Mouse (Mus musculus) urinary bladder, adult 2 months (tissue): ENCODE data around the gene Plscr5. TPM values are rescaled to one million over a fixed set of nuclear protein-coding genes. Genes with fewer than 3 reads are reported as not detected.
"Not testable (repeated sequence)": the region's sequence is repeated elsewhere in the genome, so short reads cannot be mapped to it uniquely, and the experiment has no call there.

ENCODE experiments used
- DNase-seq: peaks from one replicate; pipeline ENCODE4 v3.0.0; 2022; ENCODE audit warnings: low spot score
- polyA plus RNA-seq: library from polyadenylated mRNA; depleted of rRNA; stranded (reverse); fragments of >200 nt; gene quantifications from 2 replicates; pipeline ENCODE4 v1.2.3, GENCODE M21; 2012; rRNA removed

Plscr5 gene
- polyA plus RNA-seq: not detected in 2 replicates

DNA sequence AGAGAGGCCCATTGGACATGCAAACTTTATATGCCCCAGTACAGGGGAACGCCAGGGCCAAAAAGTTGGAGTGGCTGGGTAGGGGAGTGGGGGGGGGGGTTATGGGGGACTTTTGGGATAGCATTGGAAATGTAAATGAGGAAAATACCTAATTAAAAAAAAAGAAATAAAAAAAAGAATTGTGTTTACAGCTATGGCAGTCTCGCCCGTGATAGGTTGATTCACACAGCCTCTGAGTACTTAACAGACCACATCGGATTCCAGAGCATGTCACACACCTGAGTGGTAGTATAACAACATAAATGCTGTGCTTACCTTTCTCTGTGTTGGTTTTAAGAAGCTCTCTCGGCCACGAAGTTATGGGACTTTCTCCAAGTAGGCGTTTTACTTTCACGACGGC, at the start of gene Plscr5:
Gene Plscr5, plus strand, starts transcription at position 301 of the 400 bp plus-strand sequence.
- DNase-seq: not testable (repeated sequence)

DNA sequence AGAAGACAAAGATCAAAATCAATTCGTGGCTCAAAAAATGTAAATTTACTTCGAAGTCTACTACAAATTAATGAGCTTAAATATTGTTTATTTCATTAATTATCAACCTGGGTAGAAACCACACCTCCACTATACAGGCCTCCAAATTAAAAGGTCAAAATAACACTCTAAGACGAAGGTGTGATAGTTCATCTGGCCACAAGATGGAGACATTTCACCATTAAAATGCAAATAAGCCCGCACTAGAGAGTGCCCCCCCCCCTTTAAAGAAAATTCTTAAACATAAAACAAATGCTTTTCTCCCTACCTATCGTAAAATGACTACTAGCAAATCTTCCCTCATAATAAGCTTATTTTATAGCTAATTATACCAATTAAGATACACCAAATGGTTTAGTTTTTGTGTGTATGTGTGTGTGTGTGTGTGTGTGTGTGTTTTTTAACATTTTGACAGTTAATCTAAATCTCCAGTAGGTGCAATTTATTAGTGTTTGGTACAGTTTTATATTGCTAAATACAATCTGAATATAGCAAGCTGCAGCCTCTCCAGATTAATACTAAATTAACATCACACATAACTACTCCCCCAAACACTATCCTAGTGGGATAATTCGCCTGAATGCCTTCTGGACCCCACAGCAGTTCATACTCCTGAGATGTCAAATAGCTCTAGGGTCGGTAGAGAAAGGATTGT, 45.0 kb upstream of the Plscr5 start:
- DNase-seq: no peak

DNA sequence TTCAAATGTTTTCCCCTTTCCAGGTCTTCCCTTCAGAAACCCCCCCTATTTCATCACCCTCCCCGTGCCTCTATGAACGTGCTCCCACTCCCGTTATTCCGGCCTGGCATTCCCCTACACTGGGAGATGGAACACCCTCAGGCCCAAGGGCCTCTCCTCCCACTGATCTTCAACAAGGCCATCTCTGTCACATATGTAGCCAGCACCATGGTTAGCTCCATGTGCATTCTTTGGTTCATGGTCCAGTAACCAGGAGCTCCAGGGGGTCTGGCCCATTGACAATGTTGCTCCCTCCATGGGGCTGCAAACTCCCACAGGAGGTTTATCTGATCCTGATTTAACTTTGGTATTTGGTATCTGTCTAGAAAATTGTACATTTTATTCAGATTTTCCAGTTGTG, 30.5 kb upstream of the Plscr5 start:
- no peak for DNase-seq

- no peak for DNase-seq
Observed at GRCm38 (mm10) chr9:92173318-92173985, 19.3 kb upstream of the Plscr5 start.

DNA sequence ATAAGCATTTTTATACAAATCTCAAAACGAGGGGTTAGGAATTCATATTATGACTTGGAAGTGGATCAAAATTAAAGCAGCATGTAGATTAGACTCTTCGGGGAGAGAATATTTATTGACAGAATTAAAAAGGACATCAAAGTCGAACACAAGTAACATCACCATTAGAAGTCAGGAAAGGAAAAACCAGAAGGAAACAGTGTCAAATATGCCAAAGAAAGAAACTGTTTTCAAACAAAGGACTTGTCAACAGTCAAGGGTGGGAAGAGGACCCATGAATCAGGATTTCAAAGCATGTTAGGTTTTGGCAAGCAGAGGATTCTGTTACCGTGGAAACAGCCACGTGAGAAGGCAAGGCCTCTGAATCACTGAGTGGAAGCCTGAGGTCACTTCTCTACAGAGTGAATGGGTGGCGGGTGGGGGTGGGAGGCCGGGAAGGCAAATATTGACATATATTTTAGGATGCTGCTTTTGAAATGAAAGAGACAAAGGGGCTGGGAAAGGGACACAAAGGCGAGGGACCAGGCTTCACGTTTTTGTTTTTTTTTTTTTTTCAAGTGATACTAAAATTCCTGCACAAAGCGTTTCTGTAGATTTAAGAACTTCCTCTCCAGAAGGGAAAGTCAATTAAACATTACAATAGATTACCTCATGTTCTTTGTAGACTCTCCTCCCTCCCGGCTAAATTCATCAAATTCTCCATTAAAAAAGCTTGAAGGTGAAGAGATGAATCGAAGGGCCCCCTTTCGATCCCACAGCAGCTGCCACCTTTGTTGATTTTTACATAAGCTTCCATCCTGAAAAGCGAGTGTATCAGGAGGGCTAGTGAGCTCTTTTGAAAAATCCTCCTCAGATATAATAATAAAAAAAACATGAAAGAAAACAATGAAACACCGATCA, 18.3 kb upstream of the Plscr5 start:
- DNase-seq: no peak

GRCm38 (mm10) chr9:92178861-92179469, 13.8 kb upstream of the Plscr5 start:
- DNase-seq: no peak

GRCm38 (mm10) chr9:92191295-92191694, 1.4 kb upstream of the Plscr5 start:
- no peak for DNase-seq

DNA sequence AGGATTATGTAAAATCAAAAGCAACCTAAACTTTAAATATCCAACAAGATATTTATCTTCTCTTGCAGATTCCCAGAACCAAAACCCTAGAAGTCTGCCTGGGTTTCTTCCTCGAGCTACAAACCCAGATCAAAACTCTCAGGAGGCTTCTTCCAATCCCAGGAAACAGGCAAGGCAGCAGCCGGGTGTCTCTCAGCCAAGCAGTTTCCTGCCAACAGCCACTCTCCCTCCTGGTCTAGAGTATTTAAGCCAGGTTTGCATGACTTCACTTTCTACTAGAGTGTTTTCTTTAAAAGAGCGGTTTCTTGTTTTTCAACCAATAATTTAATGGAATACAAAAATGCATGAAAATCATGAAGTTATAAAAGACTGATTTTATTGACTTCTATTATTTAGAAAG, 5.7 kb downstream of the Plscr5 start:
- no peak for DNase-seq

- no peak for DNase-seq
Observed at GRCm38 (mm10) chr9:92199564-92199963, 6.8 kb downstream of the Plscr5 start.

DNA sequence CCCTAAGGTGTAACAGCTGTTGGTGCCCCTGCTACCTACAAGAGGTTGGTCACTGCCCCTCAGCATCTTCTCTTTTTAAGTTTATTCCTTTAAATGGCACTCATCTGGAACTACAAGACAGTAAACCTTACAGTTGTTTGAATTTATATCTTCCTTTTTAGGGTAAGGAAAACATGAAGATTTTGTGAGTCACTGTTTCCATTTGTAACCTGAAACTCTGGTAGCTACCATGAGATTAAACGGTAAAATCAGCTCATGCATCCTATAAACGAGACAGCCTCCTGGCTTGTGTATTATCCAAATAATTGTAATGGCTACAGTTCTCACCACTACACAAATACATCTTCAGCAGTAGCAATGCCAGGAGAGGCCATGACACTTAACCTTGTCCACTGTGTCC, 11.7 kb downstream of the Plscr5 start:
- no peak for DNase-seq

DNA sequence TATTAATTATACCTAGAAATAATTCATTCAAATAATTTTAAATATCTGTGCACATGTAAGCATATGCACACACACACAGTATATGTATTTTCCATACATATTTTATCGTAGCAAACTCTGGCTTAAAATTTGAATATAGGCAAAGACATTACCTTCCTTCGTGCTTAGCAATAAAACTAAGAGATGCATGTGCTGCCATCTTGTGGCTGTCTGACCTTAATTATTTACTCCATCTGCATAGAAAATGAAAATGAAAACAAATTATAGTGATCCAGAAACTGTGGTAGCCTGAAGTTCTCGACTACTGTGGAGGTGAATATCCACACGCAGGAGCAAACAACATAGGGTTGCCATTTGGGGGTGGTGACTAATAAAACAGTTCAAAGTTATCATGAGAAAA, 14.6 kb downstream of the Plscr5 start:
- no peak for DNase-seq

- no peak for DNase-seq
Observed at GRCm38 (mm10) chr9:92207757-92208156, 15.0 kb downstream of the Plscr5 start.

- DNase-seq: no peak
Observed at GRCm38 (mm10) chr9:92209850-92210249, 17.1 kb downstream of the Plscr5 start.

GRCm38 (mm10) chr9:92210386-92210967, 17.7 kb downstream of the Plscr5 start:
- no peak for DNase-seq

- DNase-seq: no peak
Observed at GRCm38 (mm10) chr9:92211048-92211447, 18.3 kb downstream of the Plscr5 start.

- no peak for DNase-seq
Observed at GRCm38 (mm10) chr9:92217484-92217883, 24.7 kb downstream of the Plscr5 start.

GRCm38 (mm10) chr9:92217896-92218295, 25.2 kb downstream of the Plscr5 start:
- no peak for DNase-seq

GRCm38 (mm10) chr9:92220151-92220550, 27.4 kb downstream of the Plscr5 start:
- DNase-seq: no peak

- no peak for DNase-seq
Observed at GRCm38 (mm10) chr9:92221480-92221879, 28.7 kb downstream of the Plscr5 start.

GRCm38 (mm10) chr9:92224598-92225231, 32.0 kb downstream of the Plscr5 start:
- no peak for DNase-seq

DNA sequence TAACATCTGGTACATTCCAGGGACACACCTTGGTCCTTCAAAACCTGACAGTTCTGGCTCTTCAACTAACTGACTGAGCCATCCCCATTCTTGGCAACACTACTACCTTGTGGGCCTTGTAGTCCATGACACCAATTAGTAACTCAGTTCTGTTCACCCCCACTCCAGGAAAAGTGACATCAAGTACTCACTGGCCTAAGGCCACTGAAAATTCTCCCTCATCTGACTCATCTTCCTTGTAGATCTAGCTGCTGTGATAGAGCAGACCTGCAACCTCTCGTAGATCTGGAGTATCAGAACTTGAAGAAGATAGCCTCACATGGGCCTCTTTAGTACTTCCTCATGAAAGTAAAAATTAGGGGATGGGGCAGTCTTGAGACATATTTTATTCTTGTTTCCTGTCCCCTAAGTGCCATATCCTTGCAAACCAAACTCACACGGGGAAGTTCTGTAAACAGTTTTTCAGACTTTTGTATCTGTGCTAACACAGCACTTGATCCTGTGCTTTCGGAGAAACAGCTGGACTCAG, 33.5 kb downstream of the Plscr5 start:
- no peak for DNase-seq
